Mouse (Mus musculus): ENCODE results near the gene Alox12b.

- TF ChIP-seq CTCF (IDR thresholded peaks at IDR 0.05): no peak
- TF ChIP-seq EP300 (IDR thresholded peaks at IDR 0.05): no peak
Observed at GRCm38 (mm10) chr11:69179512-69179911, 22.7 kb downstream of the Alox12b start.

All from lung, postnatal 0 days (tissue).